Mouse (Mus musculus) urinary bladder, postnatal 14 days (tissue): ENCODE results near the gene Kif3b.

Experiments used
- DNase-seq: peaks from one replicate; pipeline ENCODE4 v3.0.0; 2021; ENCODE audit warnings: low spot score

Kif3b gene

DNA sequence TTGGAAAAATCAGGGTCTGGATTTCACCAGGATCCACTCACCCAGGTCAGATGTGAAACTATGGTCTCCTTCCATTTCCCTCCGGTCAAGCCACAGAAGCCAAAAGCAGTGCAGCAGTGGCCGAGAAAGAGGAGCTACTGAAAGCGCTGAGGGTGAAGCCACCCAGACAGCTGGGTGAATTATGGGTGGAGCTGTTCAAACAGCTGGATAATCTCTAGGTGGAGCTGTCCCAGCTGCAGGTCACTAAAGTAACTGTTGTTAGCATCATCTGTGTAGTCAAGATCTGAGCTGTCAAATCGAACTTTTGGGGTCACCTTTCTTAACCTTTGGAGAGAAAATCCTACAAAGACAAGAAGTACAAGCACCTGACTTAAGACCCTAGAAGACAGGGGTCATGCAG lies 7.2 kb downstream of the Kif3b start:
- DNase-seq, result no peak

DNA sequence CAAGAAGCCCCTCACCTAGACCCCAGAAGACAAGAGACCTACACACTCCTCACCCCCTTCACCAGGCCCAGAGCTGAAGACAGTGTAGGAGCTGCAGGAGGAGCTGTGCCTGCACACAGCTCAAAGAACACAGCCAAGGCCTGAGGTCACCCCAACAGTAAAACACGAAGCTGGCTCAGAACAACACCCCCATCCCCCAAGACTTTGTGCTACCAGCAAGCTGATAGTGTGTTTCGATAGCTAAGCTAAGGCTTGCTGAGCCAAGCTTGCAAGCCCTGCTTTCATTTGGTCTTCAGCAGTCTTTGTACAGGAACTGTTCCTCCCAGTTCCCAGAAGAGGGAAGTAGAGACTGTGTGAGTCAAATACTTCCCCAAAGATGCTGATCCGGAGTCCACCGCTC lies 7.7 kb downstream of the Kif3b start:
- peak; percentile 7 for DNase-seq

DNA sequence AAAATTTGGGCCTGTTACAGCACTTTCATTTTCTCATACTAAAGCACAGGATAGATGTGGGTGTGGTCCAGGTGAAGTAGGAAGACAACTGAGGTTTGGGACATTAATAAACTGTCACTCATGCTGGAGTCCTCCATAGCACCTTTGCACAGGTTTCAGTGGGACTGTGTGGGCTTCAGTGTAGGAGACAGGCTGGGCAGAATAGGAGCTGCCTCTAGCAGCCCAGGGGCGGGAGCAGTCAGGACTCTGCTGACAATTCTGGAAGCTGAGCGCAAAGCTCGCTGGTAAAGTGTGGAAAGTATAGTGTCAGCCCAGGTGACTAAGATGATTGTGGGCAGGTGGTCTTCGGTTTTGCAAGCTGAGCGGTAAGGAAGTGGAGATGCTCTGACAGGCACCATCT lies 9.9 kb downstream of the Kif3b start:
- DNase-seq, result no peak

DNA sequence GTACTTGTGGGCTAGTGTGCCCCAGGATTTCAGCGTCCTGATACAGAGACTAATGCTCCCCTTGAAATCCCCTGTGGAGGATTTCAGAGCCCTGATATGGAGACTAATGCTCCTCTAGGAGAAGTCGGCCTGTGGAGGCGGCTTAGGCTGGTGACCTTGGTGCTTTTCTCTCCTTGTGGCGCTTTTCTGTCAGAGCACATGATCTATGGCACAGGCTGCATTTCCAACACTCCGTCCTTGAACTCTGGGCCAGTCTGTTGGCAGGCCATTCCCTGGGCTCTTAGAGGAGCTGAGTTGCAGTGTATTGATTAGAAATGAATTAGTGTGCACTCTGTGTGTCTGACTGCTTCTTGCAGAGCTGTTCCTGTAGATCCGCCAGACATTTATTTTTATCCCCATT lies 14.0 kb downstream of the Kif3b start:
- no peak for DNase-seq

DNA sequence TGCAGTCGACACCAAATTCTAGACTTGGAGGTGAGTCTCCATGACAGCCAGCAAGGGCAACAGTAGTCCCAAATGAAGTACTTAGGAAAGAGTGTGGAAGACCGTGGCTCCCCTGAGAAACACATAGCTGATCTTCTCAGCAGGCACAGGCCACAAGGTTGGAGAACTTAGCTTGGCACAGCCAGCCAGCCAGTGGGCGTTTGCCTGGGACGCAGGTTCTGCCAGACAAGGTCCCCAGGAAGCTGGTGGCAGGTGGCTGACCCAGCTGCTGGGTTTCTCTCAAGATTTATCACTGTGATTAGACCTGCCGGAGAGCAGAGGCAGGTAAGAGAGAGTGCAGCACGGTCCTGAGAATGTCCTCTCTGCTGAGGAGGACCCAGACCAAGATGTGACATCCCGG lies 17.4 kb downstream of the Kif3b start:
- DNase-seq, result peak; percentile 11

DNA sequence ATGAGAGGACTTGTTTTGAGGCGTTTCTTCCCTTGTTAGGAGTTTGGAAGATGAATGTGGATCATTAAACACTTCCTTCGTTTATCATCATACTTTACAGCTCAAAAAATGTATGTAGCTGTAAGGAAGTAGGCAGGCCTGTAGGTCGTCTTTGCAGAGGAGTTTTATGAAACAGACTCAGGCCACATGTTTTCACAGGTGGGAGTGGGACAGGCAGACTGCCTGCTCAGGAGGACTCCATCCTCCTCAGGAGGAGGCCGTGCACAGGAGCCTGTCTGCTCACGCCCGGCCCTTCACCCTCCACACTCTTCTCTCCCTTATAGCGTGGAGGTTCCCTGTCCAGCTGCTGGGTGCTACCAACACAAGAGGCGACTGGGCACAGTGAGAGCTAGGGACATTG lies 17.9 kb downstream of the Kif3b start:
- no peak for DNase-seq

DNA sequence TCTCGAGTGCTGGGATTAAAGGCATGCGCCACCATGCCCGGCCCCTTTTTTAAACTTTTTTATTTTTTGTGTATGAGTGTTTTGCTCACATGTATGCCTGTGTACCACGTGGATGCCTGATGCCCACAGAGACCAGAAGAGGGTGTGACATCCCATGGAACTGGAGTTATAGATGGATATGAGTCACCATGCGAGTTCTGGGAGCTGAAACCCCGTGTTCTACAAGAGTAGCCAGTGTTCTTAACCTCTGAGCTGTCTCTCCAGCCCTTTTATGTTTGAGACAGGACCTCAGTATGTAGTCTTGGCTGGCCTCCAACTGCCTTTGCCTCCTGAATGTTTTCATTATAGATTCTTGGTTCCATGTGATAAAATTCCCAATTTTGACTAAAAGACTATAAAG lies 19.0 kb downstream of the Kif3b start:
- DNase-seq, result peak; percentile 12

DNA sequence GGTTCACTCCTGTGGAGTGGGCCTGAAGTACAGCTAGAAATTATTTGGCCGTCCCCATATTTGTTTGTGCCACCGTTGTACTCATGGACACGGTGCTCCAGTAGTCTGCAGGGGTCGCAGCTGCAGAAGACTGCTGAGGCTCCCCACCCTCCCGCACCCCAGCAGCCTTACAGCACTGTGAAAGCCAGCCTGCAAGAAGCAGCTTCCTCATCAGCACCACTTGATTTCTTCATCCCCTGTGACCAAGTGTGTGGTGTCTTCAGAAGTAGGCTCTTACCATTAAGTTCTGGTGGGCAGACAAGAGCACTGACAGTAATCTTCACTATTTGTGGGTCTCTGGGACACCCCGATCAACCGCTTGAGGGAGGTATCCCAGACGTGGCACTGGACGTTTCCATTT lies 21.7 kb downstream of the Kif3b start:
- DNase-seq, result no peak

DNA sequence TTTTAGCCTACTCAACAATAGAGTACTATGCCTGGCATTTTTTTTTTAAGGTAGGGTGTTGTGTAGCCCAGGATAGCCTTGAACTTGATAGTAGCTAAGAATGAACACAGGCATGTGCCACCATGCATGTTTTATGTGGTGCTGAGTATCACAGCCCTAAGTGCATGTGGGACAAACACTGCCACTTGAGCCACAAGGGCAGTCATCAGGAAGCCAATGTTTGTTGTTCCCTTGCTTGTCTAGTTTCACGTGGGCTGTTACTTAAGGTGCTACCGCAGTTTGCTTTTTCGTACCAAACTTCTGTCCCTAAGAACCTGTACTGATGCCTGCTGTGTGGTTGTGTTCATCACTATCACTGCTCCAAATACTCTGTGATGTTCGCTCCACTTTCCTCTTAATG lies 27.2 kb downstream of the Kif3b start:
- no peak for DNase-seq

DNA sequence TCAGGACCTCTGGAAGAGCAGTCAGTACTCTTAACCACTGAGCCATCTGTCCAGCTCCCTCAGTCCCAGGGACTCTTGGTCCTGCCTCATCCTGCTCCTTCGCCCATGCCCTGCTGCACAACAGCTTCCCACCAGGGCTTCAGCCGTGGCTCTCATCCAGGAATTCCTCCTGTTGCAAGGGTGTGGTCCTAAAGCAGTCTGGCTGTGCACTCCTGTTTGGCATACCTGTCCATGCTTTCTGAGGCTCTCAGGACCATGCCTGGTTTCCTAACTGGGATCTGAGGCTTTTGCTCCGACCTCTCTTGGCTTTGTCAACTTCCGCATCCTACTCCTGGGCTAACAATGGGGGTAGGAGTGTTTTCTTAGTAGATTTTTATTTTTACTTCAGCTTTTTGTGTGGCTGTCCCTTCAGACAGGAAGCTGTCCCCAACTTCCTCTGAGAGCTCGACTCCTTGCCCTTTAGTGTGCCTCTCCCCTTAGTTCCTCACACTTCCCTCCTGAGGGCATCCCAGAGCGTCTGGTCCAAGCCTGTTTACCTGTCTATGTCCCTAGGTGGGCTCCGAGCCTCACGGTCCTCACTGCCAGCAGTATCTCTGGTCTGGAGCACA lies 27.9 kb downstream of the Kif3b start:
- no peak for DNase-seq

DNA sequence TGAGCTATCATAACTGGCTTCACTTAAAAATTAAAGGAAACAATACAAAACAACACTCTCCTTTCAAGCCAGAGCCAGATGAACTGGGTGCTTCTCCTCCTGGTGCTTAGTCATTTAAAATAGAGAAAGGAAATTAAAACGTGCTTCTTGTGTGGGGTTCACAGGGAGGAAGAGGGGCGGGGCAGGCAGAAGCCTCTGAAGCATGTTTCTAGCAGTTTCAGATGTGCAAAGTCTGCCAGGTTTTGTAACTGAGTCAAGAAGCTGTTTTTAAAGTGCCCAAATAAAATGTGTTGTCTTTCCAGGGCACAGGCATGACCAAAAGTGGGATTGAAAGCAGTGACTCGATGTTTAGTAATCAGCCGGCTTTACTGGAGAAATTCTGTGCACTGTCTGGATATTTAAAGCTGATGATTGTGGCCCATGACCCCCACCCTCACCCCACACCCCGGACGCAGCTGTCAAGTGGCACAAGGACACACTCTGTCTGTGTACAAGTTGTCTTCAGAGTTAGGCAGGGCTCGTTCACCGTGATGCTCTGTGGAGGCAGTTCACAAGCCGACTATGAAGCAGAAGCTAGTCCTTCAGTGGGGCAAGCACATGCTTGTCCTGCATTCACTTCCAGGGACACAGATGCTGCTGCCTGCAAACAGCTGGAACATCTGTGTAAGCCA lies 34.6 kb downstream of the Kif3b start:
- DNase-seq, result no peak

DNA sequence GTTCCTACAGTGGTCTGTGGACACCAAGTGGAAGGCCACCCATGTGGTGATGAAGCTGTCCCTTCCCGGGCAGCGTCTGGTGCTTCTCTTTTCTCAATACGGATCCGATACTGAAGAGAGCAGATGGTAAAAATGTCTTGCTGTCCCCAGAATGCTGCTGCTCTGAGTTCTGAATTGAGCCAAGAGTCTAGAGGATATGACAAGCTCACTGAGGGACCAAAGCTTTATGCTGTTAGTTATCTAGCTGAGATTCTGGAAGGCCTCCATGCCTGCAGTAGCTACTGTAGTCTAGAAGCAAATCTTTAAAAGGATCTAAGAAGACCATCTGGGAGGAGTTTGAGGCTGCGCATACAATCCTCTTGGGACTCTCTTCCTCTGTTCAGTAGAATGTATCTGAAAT lies 41.1 kb downstream of the Kif3b start:
- DNase-seq, result no peak

DNA sequence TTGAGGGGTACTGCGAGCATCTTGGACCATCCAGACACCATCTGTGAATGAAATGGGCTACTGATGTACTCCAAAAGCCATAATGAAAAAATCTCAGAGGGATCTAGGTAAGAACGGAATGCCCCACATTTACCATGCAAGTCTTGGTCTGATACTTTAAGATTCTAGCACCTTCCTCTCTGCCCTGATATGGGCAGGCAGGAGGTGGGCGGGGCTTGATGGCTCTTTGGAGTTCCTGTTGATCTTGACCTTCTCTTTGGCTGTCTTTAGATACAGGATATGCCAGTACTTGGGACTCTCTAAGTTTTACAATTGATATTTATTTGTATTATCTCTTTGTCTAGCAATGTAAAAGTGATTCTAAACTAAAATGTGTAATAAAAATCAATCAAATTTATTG lies 41.8 kb downstream of the Kif3b start:
- DNase-seq, result no peak

DNA sequence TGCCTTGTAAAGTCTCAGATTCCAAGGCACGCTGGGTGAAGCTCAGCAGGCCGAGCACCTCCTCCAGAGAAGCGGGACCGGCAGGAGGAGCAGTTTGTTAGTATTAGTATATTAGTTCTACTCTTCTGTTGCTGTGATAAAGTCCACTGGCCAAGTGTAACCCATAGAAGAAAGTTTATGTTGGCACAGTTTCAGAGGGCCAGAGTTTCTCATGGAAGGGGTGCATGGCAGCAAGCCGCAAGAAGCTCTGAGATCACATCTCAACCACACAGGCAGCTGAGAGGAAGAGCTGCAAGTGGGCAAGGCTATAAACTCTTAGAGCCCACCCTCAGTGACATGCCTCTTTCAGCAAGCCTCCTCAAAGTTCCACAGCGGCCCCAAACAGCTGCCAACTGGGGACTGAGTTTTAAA lies 42.6 kb downstream of the Kif3b start:
- no peak for DNase-seq

DNA sequence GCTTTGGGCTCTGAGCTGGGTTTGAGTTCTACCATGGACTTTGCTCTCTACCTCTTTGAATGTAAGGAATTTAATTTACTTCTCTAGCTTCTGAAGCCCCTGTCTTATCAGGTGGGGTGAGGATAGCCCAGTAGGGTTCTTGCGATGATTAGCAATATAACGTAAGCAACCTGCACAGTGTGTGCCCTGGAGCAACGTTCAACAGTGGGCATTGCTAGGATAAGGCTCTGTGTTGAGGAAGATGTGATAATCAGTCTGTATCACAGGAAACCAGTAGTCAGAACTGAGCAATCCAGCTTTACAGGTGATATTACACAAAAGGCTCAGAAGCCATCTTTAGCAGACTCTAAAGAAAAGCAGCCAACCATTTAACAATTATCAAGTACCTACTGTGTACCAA lies 43.1 kb downstream of the Kif3b start:
- DNase-seq, result no peak

DNA sequence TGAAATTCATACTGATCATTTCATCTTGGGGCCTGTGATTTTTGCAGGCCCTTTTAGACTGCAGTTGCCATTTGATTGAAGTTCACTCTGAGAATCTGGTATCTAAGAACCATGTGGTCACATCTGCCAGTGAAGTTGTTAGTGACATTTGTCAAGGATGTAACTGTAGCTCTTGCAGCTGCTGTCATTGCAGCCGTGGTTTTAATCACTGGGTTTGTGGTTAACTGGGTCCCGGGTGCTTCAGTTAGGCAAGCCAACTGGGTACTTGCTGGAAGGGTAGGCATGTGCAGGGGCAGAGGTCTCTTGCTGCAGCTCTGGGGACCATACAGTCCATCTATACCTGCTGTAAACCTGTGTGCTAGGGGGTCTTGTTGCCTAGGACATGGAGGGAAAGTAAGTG lies 44.9 kb downstream of the Kif3b start:
- no peak for DNase-seq

DNA sequence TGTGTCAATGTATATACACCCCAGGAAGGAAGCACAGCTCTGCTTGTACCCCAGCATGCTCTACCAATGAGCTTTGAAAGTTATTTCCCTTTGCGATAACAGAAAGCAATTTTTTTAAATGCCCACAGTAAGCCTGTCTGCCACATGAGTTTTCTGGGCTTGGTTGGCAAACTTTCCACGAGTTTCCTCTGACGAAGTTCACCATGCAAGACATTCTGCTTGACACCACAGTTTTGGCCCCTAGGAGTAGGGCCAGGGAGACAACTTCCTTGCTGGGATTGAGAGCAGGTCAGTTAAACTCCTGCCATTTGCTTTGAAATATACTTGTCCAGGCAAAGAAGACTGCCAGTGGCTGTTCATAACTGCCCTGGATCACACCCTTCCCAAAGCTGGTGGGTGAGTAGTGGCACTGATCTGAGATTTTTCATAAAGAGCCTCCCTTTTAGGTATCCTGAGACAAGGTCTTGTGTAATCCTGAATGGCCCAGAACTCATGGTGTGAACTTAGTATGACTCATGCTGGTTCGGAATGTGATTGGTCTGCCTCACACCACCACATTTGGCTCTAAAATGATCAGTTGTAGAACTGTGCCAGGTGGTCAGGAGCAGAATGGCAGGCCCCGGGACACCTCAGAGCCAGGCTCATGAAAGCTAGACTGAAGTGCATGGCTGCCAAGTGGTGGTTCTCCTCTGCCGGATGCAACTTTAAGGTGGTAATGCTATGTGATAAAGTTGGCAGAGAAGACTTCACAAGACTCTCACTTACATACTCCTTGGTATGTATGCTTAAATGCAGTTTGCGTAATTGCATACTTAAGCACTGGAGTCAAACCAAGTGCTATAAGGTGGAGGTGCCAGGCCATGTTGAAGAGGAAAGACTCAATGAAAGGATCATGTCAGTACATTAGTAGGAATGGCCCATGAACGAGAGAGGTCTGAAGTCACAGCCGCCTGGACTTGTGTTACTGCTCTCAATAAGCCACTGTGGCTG lies 47.4 kb downstream of the Kif3b start:
- no peak for DNase-seq

DNA sequence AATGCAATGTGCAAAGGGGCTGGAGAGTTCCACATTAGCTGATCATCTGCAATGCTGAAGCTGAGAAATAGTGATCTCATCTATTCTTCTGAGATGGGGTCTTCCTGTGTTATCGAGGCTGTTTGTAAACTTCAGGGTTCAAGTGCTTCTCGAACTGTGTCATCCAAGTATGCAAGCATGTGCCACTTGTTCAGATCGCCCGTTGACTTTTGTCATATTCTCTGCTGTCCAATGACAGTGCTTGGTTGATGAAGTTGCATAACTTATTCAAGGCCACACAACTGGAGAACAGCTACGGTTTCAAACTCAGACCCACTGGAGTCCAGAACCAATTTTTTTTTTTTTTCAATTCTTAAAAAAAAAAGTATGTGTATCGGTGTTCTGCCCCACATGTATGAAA lies 51.0 kb downstream of the Kif3b start:
- DNase-seq, result no peak

DNA sequence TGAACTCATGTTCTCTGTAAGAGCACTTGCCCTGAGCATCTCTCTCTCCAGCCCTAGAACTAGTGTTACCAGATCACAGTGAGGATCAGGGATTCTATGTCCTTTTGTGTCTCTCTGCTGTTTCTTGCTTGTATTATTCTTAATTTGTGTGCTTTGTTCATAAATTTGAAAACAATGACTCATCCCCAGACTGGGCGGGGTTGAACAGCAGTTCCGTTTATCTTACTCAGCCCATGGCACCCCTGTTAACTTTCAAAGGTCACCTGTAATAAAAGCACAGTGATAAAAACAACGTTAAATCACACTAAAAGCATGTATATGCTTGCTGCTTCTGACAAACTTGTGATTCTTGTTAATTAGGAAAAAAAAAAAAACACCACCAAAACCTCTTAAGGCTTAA lies 51.4 kb downstream of the Kif3b start:
- DNase-seq, result peak; percentile 21

DNA sequence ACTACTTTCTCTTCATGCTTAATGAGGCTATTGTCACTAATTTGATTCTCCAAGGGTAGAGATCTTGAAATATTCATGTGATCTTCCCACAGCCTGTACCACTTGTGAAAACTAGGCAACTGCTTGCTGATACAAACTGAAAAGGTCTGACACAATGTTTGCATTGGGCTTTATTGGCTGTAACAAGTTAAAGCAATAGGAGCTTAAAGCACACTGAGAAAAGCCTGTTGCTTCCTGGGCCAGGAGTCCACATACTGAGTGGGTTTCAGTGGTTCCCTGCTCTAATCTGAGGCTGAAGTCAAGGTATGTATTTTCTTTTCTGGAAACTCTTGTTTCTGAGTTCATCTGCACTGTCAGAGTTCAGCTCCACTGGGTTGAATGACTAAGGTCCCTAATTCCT lies 52.0 kb downstream of the Kif3b start:
- DNase-seq, result no peak

DNA sequence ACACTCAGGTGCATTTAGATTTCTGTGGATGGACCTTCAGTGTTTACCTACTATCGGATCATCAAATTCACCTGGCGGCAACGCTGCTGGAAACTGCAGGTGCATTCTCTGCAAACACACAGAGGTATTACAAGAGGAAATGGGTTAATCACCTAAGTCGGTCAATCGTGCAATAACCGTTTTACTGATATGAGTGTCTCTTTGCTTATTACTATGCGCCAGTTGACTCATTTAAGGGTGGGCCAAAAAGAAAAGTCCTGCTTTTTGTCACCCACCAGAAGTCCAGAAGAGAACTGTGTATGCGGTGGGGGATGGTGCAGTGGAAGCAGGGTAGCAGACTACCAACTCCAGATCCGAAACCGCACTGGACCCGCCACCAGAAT lies 53.8 kb downstream of the Kif3b start:
- peak; percentile 22 for DNase-seq

DNA sequence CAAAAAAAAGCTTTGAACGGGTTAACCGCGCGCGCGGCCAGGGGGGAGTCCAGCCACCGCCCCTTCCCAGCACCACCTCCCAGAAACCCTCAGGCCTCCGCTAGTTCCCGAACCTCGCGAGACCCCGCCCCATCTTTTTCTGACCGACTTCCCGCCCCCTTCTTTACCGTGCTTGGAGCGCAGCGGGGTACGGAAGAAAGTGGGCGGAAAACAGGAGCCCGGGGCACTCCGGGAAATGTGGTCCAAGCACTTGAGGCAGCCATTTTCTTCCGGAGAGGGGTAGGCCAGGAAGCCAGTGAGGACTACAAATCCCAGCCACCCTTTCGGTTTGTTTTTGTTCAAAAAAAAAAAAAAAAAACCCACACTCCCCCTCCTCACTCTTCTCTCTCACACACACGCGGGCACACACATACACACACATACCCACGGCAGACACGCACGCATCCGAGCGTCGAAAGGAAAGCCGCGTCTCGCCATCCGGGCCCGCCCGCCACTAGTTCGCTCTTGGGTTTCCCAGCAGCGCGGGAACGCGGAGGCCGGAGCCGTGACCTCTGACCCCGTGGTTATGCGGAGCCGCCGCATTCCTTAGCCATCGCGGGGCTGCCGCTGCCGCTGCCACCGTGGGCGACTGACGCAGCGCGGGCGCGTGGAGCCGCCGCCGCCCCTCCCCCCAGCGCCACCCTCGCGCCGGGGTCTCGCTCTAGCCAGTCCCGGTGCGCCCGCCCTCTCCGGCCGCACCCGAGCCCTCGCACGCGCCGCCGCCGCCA lies 54.4 kb downstream of the Kif3b start, which contains the start of gene Asxl1:
Gene Asxl1, plus strand, starts transcription at position 376 of the 767 bp plus-strand sequence.
- DNase-seq, result peak; percentile 97
